Mouse (Mus musculus): ENCODE results near the gene Pigl.
"Not testable (repeated sequence)": the region's sequence is repeated elsewhere in the genome, so short reads cannot be mapped to it uniquely, and the experiment has no call there.

Pigl gene

GRCm38 (mm10) chr11:62458276-62458724 lies at the start of gene Pigl, which contains the start of gene Ncor1:
Gene Pigl (plus strand): TSS chr11:62458460.
Gene Ncor1 (minus strand): TSS chr11:62458541.
- DNase-seq (ENCODE audit: low spot score): peak; percentile 81

- DNase-seq (ENCODE audit: low spot score): no peak
Measured at GRCm38 (mm10) chr11:62408848-62409247, 49.4 kb upstream of the Pigl start.

- DNase-seq (ENCODE audit: low spot score): no peak
Measured at GRCm38 (mm10) chr11:62409611-62410010, 48.6 kb upstream of the Pigl start.

- no peak for DNase-seq (ENCODE audit: low spot score)
Measured at GRCm38 (mm10) chr11:62415026-62415425, 43.2 kb upstream of the Pigl start.

- DNase-seq (ENCODE audit: low spot score): no peak
Measured at GRCm38 (mm10) chr11:62424525-62424924, 33.7 kb upstream of the Pigl start.

- DNase-seq (ENCODE audit: low spot score): no peak
Measured at GRCm38 (mm10) chr11:62426266-62426665, 32.0 kb upstream of the Pigl start.

- DNase-seq (ENCODE audit: low spot score): peak; percentile 18
Measured at GRCm38 (mm10) chr11:62427105-62427504, 31.2 kb upstream of the Pigl start.

GRCm38 (mm10) chr11:62432211-62432610 lies 26.0 kb upstream of the Pigl start:
- no peak for DNase-seq (ENCODE audit: low spot score)

GRCm38 (mm10) chr11:62440670-62441315 lies 17.5 kb upstream of the Pigl start:
- no peak for DNase-seq (ENCODE audit: low spot score)

GRCm38 (mm10) chr11:62445799-62446198 lies 12.5 kb upstream of the Pigl start:
- DNase-seq (ENCODE audit: low spot score): no peak

GRCm38 (mm10) chr11:62448971-62449370 lies 9.3 kb upstream of the Pigl start:
- DNase-seq (ENCODE audit: low spot score): no peak

GRCm38 (mm10) chr11:62455193-62455592 lies 3.1 kb upstream of the Pigl start:
- no peak for DNase-seq (ENCODE audit: low spot score)

- peak; percentile 43 for DNase-seq (ENCODE audit: low spot score)
Measured at GRCm38 (mm10) chr11:62456021-62456482, 2.2 kb upstream of the Pigl start.

- DNase-seq (ENCODE audit: low spot score): peak; percentile 62
Measured at GRCm38 (mm10) chr11:62456483-62457172, 1.6 kb upstream of the Pigl start.

GRCm38 (mm10) chr11:62457241-62457890 lies 894 bp upstream of the Pigl start:
- peak; percentile 85 for DNase-seq (ENCODE audit: low spot score)

- DNase-seq (ENCODE audit: low spot score): peak; percentile 48
Measured at GRCm38 (mm10) chr11:62457891-62458270, 379 bp upstream of the Pigl start.

- DNase-seq (ENCODE audit: low spot score): no peak
Measured at GRCm38 (mm10) chr11:62458780-62459179, 520 bp downstream of the Pigl start.

GRCm38 (mm10) chr11:62462529-62462928 lies 4.3 kb downstream of the Pigl start:
- DNase-seq (ENCODE audit: low spot score): not testable (repeated sequence)

- peak; percentile 28 for DNase-seq (ENCODE audit: low spot score)
Measured at GRCm38 (mm10) chr11:62463225-62463915, 5.1 kb downstream of the Pigl start.

- DNase-seq (ENCODE audit: low spot score): no peak
Measured at GRCm38 (mm10) chr11:62464696-62465095, 6.4 kb downstream of the Pigl start.

GRCm38 (mm10) chr11:62465849-62466248 lies 7.6 kb downstream of the Pigl start:
- DNase-seq (ENCODE audit: low spot score): no peak

GRCm38 (mm10) chr11:62466546-62466945 lies 8.3 kb downstream of the Pigl start:
- no peak for DNase-seq (ENCODE audit: low spot score)
